ENCODE assay signal across 8 mouse cellular contexts in genomic region chr10:29148076-29148475, GRCm38 (mm10). TPM values are rescaled to one million over a fixed set of nuclear protein-coding genes. Genes with fewer than 3 reads are reported as not detected.
DNase-seq lines count a peak whose midpoint lies in the region; ATAC-seq and TF ChIP-seq lines count a peak whose summit lies in the region.
"Had no signal": no experiment of that assay in that cellular context is flagged by ENCODE, and none has a peak within 500 bp of the region (broad histone marks: within the 10 kb centered on the region; RNA-seq: fewer than 3 reads in every experiment).

No protein-coding gene starts in this region.

- in situ Hi-C loops in ES-E14 (cut with MboI; ENCODE audit: low sequenced_read_pairs in 2 of 2, unreplicated experiment in 2 of 2), result no loop called here

- H3K4me1 ChIP-seq in ES-E14 (ENCODE audit: control insufficient read depth in 2 of 2, insufficient read depth in 2 of 2, low read length in 2 of 2, poor library complexity in 1 of 2), result peaks cover 0 to 3% of the 10 kb centered on the region in 2 experiments; a peak in 2 of 4 replicates
- H3K4me1 ChIP-seq in forebrain, embryonic 12.5 days, result peaks cover 30% of the 10 kb centered on the region

- no peaks in the 10 kb centered on the region for H3K9me3 ChIP-seq in ES-E14 (ENCODE audit: control insufficient read depth, insufficient read depth, low read depth, low read length)
- H3K9me3 ChIP-seq in forebrain, embryonic 12.5 days, result no peaks in the 10 kb centered on the region

- peak overlapping the region; percentile 71 to 94 for H3K4me3 ChIP-seq in ES-E14 (ENCODE audit: insufficient read depth in 1 of 2, low read depth in 1 of 2, low read length in 2 of 2, poor library complexity in 1 of 2, severe bottlenecking in 1 of 2)
- H3K4me3 ChIP-seq in forebrain, embryonic 12.5 days (replicated peaks), result peak overlapping the region; percentile 72

- H3K27ac ChIP-seq in ES-E14 (ENCODE audit: insufficient read depth, low read depth, low read length, poor library complexity, severe bottlenecking), result no peak overlapping the region
- peak overlapping the region; percentile 95; the same call in 1 of the 2 replicates for H3K27ac ChIP-seq in forebrain, embryonic 12.5 days

- peak overlapping the region; percentile 84 for H3K4me2 ChIP-seq in forebrain, embryonic 12.5 days

- DNase-seq in ES-E14 (ENCODE audit: low read depth, low spot score), result no peak
- peak; percentile 93 for DNase-seq in brain, adult 2 months (ENCODE audit: low read depth, low spot score)
- peak; percentile 74 to 76 for DNase-seq in layer of hippocampus, postnatal 10 days (ENCODE audit: low spot score in 2 of 2)
- DNase-seq in neural tube, embryonic 10.5 days (ENCODE audit: extremely low spot score, low spot score), result peak; percentile 39
- DNase-seq in thymus, postnatal 0 days (ENCODE audit: low spot score), result no peak
- no peak for DNase-seq in c-Kit-positive CD71-positive TER-119-positive erythroid progenitor cells, embryonic 14.5 days (ENCODE audit: low spot score)

- no peaks in the 10 kb centered on the region for H3K36me3 ChIP-seq in ES-E14 (ENCODE audit: control insufficient read depth, insufficient read depth, low read length, poor library complexity, severe bottlenecking)
- peaks cover 16% of the 10 kb centered on the region for H3K36me3 ChIP-seq in forebrain, embryonic 12.5 days (replicated peaks)

- no peak for ATAC-seq in forebrain, embryonic 12.5 days (ENCODE audit: low FRiP score)

- WGBS in forebrain, embryonic 12.5 days, result 1% methylated on average over 21 of the region's 21 CpGs

- 0 out of 2 replicates have a peak overlapping the region, but pooled peaks have one; percentile 14 for H3K9ac ChIP-seq in ES-E14 (ENCODE audit: insufficient read depth, low read depth, low read length, poor library complexity, severe bottlenecking)
- H3K9ac ChIP-seq in forebrain, embryonic 12.5 days, result peak overlapping the region; percentile 76

- H3K27me3 ChIP-seq in forebrain, embryonic 12.5 days, result no peaks in the 10 kb centered on the region

TF ChIP-seq in ES-E14, 5 proteins besides CTCF, POLR2A, EP300 and RAD21:
- no peak for TF ChIP-seq ZNF384 (IDR thresholded peaks at IDR 0.05; ENCODE audit: low read depth, low read length)
- no peak for TF ChIP-seq MAFK (IDR thresholded peaks at IDR 0.05; ENCODE audit: insufficient read depth, low read depth, low read length)
- TF ChIP-seq HCFC1 (IDR thresholded peaks at IDR 0.05; ENCODE audit: borderline replicate concordance, insufficient read depth, low read length), result no peak
- no peak for TF ChIP-seq CHD2 (IDR thresholded peaks at IDR 0.05; ENCODE audit: low read depth, low read length)
- TF ChIP-seq ZC3H11A (IDR thresholded peaks at IDR 0.05; ENCODE audit: borderline replicate concordance, low read depth, low read length), result no peak

RNA-seq across cellular contexts. Expression of gene Soga3, which starts 4.4 kb away (rescaled TPM):
- total RNA-seq in ES-E14 (2012; rRNA removed), result 11.6 and 13.3 TPM in 2 replicates
- 67.4 and 71.0 TPM in 2 replicates for polyA plus RNA-seq in forebrain, embryonic 12.5 days (2016; fragmentation: Nextera tagmentation; extraction: Ambion mirVana)
- total RNA-seq in layer of hippocampus, postnatal 10 days (2021), result 100 to 1,000 TPM; 171 to 188 TPM
- 0.33 and 0.36 TPM in 2 replicates for polyA plus RNA-seq in thymus, postnatal 0 days (2015; fragmentation: Nextera tagmentation; extraction: Ambion mirVana)
- total RNA-seq: neutrophil, adult 5-6 weeks had no signal

RNA-seq across cellular contexts. Expression of gene Gm49353, which starts 50.7 kb away (rescaled TPM):
- total RNA-seq in ES-E14 (2012; rRNA removed), result 0.40 and 0.74 TPM in 2 replicates
- 7.6 and 8.5 TPM in 2 replicates for polyA plus RNA-seq in forebrain, embryonic 12.5 days (2016; fragmentation: Nextera tagmentation; extraction: Ambion mirVana)
- 10 to 100 TPM; 20.5 to 36.9 TPM for total RNA-seq in layer of hippocampus, postnatal 10 days (2021)
- polyA plus RNA-seq in thymus, postnatal 0 days (2015; fragmentation: Nextera tagmentation; extraction: Ambion mirVana), result not detected in 2 replicates
- total RNA-seq: neutrophil, adult 5-6 weeks had no signal

Comparison
In these comparisons a context has a peak if more than half of its experiments do, and no peak if none do; other contexts are left out.
1. DNase-seq: peak in brain, adult 2 months (single experiment), layer of hippocampus, postnatal 10 days (2 of 2) and neural tube, embryonic 10.5 days (single experiment); none in ES-E14 (single experiment), thymus, postnatal 0 days (single experiment) and c-Kit-positive CD71-positive TER-119-positive erythroid progenitor cells, embryonic 14.5 days (single experiment).
2. RNA of gene Soga3, which starts 4.4 kb away (total RNA-seq): 171 to 188 TPM in layer of hippocampus, postnatal 10 days; 11.6 to 13.3 TPM in ES-E14; every median in the first group is over 10 times any median in the second.
3. RNA of gene Gm49353, which starts 50.7 kb away (total RNA-seq): 20.5 to 36.9 TPM in layer of hippocampus, postnatal 10 days; 0.40 to 0.74 TPM in ES-E14; every median in the first group is over 10 times any median in the second.